Mouse (Mus musculus) heart, embryonic 15.5 days (tissue): Measurements from ENCODE around the gene BC030867. TPM values are rescaled to one million over a fixed set of nuclear protein-coding genes. Genes with fewer than 3 reads are reported as not detected.
A peak's percentile ranks its signal among the peaks of the same experiment; 100 is the strongest.

Experiments used
- ATAC-seq: fragments of 200-750 bp; cut with Nextera tagmentation; replicated peaks from 2 replicates; pipeline ENCODE4 v1.8.0; 2017; ENCODE audit warnings: low read depth, moderate TSS enrichment; ENCODE audit not compliant: insufficient number of reproducible peaks, insufficient read depth, low FRiP score
- H3K27ac ChIP-seq: fragments of 300-500 bp; sonication (generic); 2 replicates; pipeline ENCODE4 v1.5.1; 2015; ENCODE audit warnings: mild to moderate bottlenecking, inconsistent platforms
- H3K27me3 ChIP-seq: fragments of 300-500 bp; sonication (generic); 2 replicates; pipeline ENCODE4 v1.6.1; 2015; ENCODE audit warnings: inconsistent platforms
- H3K36me3 ChIP-seq: fragments of 300-500 bp; sonication (generic); 2 replicates; pipeline ENCODE4 v1.6.1; 2015; ENCODE audit warnings: mild to moderate bottlenecking, inconsistent platforms
- H3K4me1 ChIP-seq: fragments of 300-500 bp; sonication (generic); replicated peaks from 2 replicates; pipeline ENCODE4 v1.6.1; 2015; ENCODE audit warnings: inconsistent platforms
- H3K4me2 ChIP-seq: fragments of 300-500 bp; sonication (generic); 2 replicates; pipeline ENCODE4 v1.6.1; 2015; ENCODE audit warnings: inconsistent platforms, mild to moderate bottlenecking, moderate library complexity
- H3K4me3 ChIP-seq: fragments of 300-500 bp; sonication (generic); 2 replicates; pipeline ENCODE4 v1.5.1; 2015; ENCODE audit warnings: mild to moderate bottlenecking, inconsistent platforms
- H3K9ac ChIP-seq: fragments of 300-500 bp; sonication (generic); 2 replicates; pipeline ENCODE4 v1.6.1; 2015; ENCODE audit warnings: mild to moderate bottlenecking, inconsistent platforms
- H3K9me3 ChIP-seq: fragments of 300-500 bp; sonication (generic); replicated peaks from 2 replicates; pipeline ENCODE4 v1.6.1; 2016; ENCODE audit warnings: inconsistent platforms
- WGBS: fragments of 180-500 bp; shearing (Covaris S2); methylation state at CpG from one replicate; pipeline ENCODE4 v1.1.7; 2015; ENCODE audit warnings: mixed read lengths; 5-methylcytosine and 5-hydroxymethylcytosine counted together
- polyA plus RNA-seq: library from polyadenylated mRNA; unstranded; fragments of >200 nt; fragmentation: Nextera tagmentation; extraction: Ambion mirVana; gene quantifications from 2 replicates; pipeline ENCODE4 v1.2.1, GENCODE M21; 2015

The BC030867 gene
- polyA plus RNA-seq, 1 experiment from 2014 or later, result 8.3 TPM

DNA sequence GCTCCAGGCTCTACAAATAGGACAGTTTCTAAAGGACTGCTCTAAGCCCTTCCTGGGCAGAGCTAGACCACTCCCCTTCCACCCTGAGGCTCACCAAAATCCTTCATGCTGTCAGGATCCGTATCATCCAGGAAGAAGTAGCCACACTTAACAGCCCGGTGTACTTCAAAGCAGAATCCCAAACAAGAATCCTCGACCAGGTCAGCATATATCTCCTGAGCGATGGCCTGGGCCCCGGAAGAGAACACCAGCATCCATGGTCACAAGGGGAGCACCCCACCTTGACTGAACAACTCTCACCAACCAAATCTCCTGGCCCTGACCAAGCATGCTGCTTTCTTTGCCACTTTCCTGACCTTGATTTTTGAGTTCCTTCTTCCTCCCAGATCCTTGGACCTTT is 45.7 kb downstream of the BC030867 start:
- no peak overlapping the region for H3K9ac ChIP-seq
- peaks cover 27% of the 10 kb centered on the region for H3K4me1 ChIP-seq
- H3K27me3 ChIP-seq, result no peaks in the 10 kb centered on the region
- no peak for ATAC-seq
- peak overlapping the region; percentile 95; the same call in 1 of the 2 replicates for H3K4me3 ChIP-seq
- 0 out of 2 replicates have a peak overlapping the region, but pooled peaks have one; percentile 100 for H3K27ac ChIP-seq
- no peaks in the 10 kb centered on the region for H3K9me3 ChIP-seq
- H3K36me3 ChIP-seq, result peaks cover 41% of the 10 kb centered on the region
- WGBS, result 73% methylated on average over 5 of the region's 5 CpGs
- H3K4me2 ChIP-seq, result peak overlapping the region; percentile 86

DNA sequence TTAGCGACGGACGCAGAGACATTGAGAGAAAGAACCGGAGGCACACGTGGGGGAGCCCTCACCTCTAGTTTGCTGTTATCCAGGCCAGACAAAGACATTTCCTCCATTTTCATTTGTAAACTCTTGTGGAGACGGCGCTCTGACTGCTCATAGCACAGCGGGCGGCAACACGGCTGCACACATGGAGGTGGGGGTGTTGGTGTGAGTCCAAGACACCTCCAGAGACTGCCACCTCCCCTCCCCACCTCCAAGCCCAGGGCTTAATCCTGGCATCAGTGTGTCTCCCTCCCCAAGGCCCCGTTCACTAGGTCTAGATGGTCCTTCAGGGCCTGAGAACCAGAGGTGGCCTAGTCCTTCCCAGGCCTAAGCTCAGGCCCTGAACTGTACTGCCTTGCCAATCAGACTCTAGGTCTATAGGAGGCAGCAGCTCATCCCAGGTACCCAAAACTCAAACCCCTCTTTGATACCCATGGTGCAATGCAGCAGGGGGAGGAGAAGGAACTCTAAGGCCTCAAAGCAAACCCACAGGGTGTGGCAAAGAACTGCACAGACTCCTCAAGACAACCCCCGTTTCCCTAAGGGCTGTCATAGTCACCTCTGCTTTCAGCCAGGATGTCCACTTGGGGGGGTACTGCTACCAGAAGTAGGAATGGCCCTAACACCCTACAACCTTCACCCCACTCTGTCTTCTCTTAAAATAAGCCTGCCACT is 46.4 kb downstream of the BC030867 start:
- Histone ChIP-seq H3K4me1 (peaks cover 27% of the 10 kb centered on the region), H3K27ac (peak overlapping the region; percentile 100), H3K27me3 (no peaks in the 10 kb centered on the region), H3K36me3 (peaks cover 40% of the 10 kb centered on the region), H3K4me3 (peak overlapping the region; percentile 95), H3K4me2 (peak overlapping the region; percentile 86), H3K9me3 (no peaks in the 10 kb centered on the region), H3K9ac (peak overlapping the region; percentile 92)
- no peak for ATAC-seq
- WGBS, result 61% methylated on average over 12 of the region's 12 CpGs

DNA sequence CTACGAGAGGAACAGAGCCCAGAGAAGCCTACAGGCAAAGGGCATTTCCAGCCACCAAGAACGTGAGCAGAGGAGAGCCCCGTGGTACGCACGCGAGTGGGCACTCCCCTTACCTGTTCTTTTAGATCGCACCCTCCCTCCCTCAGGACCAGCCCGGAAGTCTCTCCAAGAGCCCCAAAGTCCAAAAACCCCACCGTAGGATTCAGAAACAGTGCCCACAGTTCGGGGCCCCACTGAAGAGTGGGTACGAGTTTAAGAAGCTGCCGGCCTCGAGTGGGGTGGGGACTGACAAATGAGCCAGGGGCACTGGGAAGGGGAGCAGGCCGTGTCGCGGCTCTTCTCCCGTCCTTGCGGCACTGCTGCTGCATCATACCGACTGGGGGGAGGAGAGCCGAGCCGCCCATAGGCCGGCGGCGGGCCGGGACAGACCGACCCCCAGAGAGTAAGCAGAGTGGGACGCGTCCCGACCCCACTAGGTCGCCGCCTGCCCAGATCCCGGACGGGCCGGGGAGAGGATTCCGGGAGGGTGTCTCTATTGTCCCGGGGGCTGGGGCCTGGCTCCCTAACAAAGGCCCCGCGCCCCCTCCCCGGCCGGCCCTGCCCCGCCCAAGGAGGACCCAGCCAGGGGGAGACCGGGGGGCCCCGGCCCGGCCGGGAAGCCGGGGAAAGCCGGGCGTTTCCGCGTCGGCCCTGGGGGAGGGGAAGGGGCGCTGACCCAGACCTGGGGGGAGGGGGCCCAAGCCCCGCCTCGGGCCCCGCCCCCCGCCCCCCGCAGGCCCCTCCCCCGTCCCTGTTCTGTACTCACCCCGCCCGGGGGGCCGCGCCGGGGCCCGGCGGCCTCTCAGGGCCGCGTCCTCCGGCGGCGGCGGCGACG is 47.2 kb downstream of the BC030867 start:
- peak overlapping the region; percentile 100 for H3K27ac ChIP-seq
- ATAC-seq, result peak; percentile 47
- peaks cover 27% of the 10 kb centered on the region for H3K4me1 ChIP-seq
- peaks cover 32% of the 10 kb centered on the region for H3K36me3 ChIP-seq
- H3K9me3 ChIP-seq, result no peaks in the 10 kb centered on the region
- WGBS, result under 1% methylated on average over 47 of the region's 73 CpGs
- peak overlapping the region; percentile 92 for H3K9ac ChIP-seq
- peak overlapping the region; percentile 86 for H3K4me2 ChIP-seq
- no peaks in the 10 kb centered on the region for H3K27me3 ChIP-seq
- H3K4me3 ChIP-seq, result peak overlapping the region; percentile 95

DNA sequence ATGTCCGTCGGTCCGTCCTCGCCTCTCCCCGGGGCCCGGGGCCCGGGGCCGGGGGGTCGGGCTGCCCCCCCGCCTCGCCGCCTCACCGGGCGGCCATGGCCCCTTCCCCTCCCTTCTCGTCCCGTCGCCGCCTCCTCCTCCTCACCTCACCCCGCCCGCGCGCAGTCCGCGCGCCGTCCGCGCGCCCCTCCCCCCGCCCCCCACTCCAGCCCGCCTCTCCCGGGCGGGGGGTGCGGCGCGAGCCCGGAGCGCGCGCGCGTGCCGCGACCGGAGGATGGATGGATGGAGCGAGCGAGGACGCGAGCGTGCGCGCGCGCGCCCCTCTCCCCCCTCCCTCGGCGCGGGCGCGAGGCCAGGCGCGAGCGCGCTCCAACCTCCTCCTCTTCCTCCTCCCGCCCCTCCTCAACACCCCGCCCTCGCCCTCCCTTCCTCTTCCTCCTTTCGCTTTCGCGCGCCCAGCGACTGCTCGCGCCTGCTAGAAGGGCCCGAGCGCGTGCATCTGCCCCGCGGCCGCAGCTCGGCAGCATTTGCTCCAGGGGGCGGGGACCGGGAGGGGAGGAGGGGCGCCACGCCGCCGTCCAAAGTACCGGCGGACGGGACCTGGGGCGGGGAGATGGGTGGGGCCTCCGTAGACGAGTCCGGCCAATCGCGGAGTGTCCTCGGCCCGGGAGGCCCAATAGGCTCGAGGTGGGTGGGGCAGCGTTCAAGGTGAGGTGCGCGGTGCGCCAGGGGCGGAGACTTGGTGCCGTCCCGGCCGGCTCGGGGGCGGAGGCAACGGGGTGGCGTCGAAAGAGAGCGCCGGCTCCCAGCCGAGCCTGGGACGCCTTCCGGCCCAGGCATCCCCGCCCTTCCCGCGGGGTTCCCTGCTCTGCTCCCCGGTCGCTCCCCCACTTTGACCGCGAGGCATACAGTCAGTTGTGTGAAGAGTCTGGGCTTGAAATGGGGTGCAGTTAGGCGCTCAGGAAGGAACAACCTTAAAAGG is 48.1 kb downstream of the BC030867 start, which contains the start of gene Atxn7l3:
Gene Atxn7l3 (minus strand): TSS at position 141 of the 982 bp plus-strand sequence.
- H3K9ac ChIP-seq, result peak within 1 kb of the TSS; percentile 92
- WGBS, result under 1% methylated on average over 69 of the region's 125 CpGs
- no peaks in the 10 kb centered on the region for H3K27me3 ChIP-seq
- peak within 1 kb of the TSS; percentile 86 for H3K4me2 ChIP-seq
- H3K4me1 ChIP-seq, result peaks cover 27% of the 10 kb centered on the region
- peak; percentile 93 for ATAC-seq
- peak within 1 kb of the TSS; percentile 100 for H3K27ac ChIP-seq
- no peaks in the 10 kb centered on the region for H3K9me3 ChIP-seq
- peak within 1 kb of the TSS; percentile 95 for H3K4me3 ChIP-seq
- peaks cover 23% of the 10 kb centered on the region for H3K36me3 ChIP-seq

DNA sequence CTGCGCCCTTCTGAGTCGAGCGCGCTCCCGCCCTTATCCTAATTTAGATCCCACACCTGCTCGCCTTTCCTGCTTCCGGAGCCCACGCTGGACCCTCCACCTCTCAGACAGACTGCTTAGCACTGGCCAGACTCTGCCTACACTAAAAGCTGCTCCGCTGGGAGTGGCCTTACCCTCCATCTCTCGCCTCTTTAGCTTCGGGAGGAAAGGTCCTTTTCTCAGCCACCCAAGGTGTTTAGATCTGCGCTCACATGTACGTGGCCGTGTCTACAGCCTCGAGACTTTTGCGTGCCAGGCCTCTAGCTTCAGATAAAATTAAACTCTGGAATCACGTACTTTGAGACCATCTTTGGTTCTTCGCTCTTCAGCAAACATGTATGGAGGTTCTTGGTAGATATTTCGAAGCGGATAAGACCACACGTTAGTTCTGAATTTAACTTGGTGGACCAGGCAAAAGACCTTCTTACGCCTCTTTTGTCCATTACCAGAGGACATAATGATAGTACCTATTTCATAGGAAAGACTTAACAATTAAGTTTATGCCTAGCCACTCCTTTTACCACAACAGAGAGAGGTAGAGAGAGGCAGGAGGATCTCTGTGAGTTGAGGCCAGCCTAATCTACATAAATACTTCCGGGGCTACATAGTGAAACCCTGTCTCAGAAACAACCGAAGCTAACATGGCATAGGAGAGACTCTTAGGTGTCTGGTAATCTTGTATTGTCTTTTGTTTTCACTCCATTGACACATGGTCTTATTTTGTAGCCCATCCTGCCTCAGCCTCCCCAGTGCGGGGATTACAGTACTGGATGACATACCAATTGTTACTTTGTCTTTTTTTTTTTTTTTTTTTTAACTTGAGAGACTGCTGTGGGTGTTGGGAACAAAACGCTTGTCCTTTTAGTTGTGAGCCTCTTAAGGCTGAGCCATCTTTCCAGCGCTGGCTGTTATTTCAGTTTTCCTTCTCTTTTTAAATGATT is 49.2 kb downstream of the BC030867 start:
- WGBS, result 20% methylated on average over 27 of the region's 27 CpGs
- H3K27me3 ChIP-seq, result no peaks in the 10 kb centered on the region
- ATAC-seq, result 0 out of 2 replicates have a peak, but pooled peaks have one; percentile 1

DNA sequence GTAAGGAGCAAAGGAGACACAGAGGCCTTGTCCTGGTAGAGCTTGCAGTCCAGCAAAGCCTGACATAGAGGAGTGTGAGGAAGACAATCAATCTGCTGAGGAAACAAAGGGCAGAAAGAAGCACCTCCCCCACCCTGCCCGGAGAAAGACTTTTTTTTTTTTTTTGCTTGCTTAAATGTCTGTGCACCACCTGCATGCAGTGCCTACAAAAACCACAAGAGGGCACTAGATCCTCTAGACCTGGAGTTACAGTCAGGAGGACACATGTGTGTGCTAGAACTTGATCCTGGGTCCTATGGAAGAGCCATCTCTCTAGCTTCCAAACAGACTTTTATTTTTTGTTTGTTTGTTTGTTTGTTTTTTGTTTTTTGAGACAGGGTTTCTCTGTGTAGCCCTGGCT is 51.2 kb downstream of the BC030867 start:
- no peak overlapping the region for H3K4me2 ChIP-seq
- no peak for ATAC-seq
- no peak overlapping the region for H3K9ac ChIP-seq
- WGBS, result 17% methylated on average over 1 of the region's 1 CpGs
- no peak overlapping the region for H3K27ac ChIP-seq
- no peaks in the 10 kb centered on the region for H3K27me3 ChIP-seq
- no peaks in the 10 kb centered on the region for H3K36me3 ChIP-seq
- peaks cover 16% of the 10 kb centered on the region for H3K4me1 ChIP-seq
- H3K9me3 ChIP-seq, result no peaks in the 10 kb centered on the region
- H3K4me3 ChIP-seq, result no peak overlapping the region

More for the DNA sequence above, 49.2 kb downstream of the BC030867 start:
- Histone ChIP-seq H3K4me1 (peaks cover 27% of the 10 kb centered on the region), H3K4me2 (peak overlapping the region; percentile 82), H3K4me3 (peak overlapping the region; percentile 95), H3K27ac (peak overlapping the region; percentile 100), H3K36me3 (peaks cover 12% of the 10 kb centered on the region), H3K9ac (peak overlapping the region; percentile 67), H3K9me3 (no peaks in the 10 kb centered on the region)

DNA sequence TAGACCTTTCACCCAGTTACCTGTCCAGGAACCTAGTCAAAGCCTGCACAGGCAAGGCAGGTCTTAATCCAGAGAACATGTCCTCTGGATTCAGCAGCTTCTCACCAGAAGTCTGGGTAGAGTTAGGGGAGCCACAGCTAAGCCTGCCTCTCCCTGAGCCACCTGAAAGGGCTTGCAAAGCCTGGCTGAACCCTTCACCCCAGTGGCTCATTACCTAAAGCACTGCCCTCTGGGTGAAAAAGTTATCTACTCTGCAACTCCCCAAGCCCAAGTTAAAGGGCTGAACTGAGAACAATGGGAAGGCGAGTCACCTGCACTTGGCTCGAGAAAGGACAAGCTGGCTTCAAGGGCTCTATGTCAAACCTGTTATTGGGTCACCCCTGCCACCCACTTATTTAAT is 55.5 kb downstream of the BC030867 start:
- Histone ChIP-seq H3K9me3 (no peaks in the 10 kb centered on the region), H3K4me2 (no peak overlapping the region), H3K27me3 (no peaks in the 10 kb centered on the region), H3K36me3 (peaks cover 23% of the 10 kb centered on the region), H3K4me1 (peaks cover 5% of the 10 kb centered on the region), H3K9ac (no peak overlapping the region), H3K27ac (no peak overlapping the region), H3K4me3 (no peak overlapping the region)
- 34% methylated on average over 2 of the region's 2 CpGs for WGBS
- no peak for ATAC-seq

DNA sequence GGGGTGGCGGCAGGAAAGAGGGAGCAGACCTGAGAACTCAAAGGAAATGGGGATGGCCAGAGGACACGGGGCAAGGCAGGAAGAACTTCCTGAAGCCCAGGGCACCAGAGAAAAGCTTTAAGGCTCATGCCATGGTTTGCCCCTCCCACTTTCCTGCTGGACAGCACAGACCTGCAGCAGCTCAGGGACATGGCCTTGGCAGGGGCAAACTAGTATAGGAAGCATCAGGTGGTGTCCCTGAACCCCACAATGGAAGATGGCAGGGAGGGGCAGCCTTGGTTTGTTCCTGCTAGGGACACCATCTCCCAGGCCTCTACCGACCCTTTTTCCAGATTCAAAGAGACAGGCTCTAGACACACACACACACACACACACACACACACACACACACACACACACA is 56.7 kb downstream of the BC030867 start:
- Histone ChIP-seq H3K27me3 (no peaks in the 10 kb centered on the region), H3K4me2 (no peak overlapping the region), H3K27ac (no peak overlapping the region), H3K4me1 (peaks cover 17% of the 10 kb centered on the region), H3K9me3 (no peaks in the 10 kb centered on the region), H3K9ac (no peak overlapping the region), H3K4me3 (no peak overlapping the region), H3K36me3 (peaks cover 26% of the 10 kb centered on the region)
- ATAC-seq, result no peak
- 53% methylated on average over 2 of the region's 3 CpGs for WGBS

DNA sequence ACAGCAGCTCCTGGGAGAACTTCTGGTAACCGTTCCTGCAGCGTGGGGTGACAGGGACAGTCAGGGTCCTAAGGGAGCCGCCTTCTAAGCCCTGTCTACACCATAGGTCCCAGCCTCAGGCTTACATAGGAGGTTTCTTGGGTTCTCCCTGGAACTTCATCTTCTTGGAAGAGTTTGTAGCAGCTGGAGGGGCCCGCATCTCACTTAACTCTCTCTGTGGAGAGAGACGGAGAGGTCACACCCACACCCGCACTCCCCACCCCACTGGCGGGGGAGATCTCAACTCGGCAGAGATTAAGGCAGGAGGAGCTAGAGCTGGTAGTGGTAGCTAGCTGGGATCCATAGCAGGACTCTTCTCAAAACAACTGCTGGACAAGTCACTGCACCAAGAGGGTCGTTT is 59.4 kb downstream of the BC030867 start:
- Histone ChIP-seq H3K4me3 (no peak overlapping the region), H3K4me2 (no peak overlapping the region), H3K36me3 (peaks cover 41% of the 10 kb centered on the region), H3K27ac (no peak overlapping the region), H3K9me3 (no peaks in the 10 kb centered on the region), H3K4me1 (peaks cover 27% of the 10 kb centered on the region), H3K9ac (no peak overlapping the region), H3K27me3 (no peaks in the 10 kb centered on the region)
- ATAC-seq, result no peak
- 79% methylated on average over 9 of the region's 9 CpGs for WGBS

DNA sequence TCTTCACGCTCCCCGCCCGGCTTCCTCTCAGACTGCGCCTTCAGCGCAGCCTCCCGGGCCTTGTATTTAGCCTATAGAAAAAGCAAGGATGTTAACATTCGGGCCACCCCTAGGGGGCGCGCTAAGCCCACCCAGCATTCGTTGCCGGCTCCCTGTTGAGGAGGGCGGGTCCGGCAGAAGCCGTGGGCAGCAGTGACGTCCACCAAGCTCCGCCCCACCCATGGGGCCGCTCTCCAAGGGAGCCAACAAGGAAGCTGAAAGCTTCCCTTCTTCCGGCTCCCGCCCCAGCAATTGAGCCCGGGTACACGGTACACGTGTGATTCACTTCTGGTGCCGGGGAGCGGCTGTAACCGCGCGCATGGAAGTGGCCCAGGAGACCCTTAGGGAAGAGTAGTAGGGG is 60.3 kb downstream of the BC030867 start:
- peak overlapping the region; percentile 77 for H3K4me2 ChIP-seq
- H3K4me3 ChIP-seq, result peak overlapping the region; percentile 51
- peak overlapping the region; percentile 55 for H3K9ac ChIP-seq
- H3K27me3 ChIP-seq, result no peaks in the 10 kb centered on the region
- peaks cover 27% of the 10 kb centered on the region for H3K4me1 ChIP-seq
- H3K36me3 ChIP-seq, result peaks cover 50% of the 10 kb centered on the region
- ATAC-seq, result peak; percentile 94
- no peaks in the 10 kb centered on the region for H3K9me3 ChIP-seq
- WGBS, result under 1% methylated on average over 27 of the region's 27 CpGs
- H3K27ac ChIP-seq, result peak overlapping the region; percentile 74
